Mouse (Mus musculus) forebrain, embryonic 13.5 days (tissue): ENCODE results near the gene Ckap2l. TPM values are rescaled to one million over a fixed set of nuclear protein-coding genes. Genes with fewer than 3 reads are reported as not detected.

ENCODE experiments used
- ATAC-seq: fragments of 200-750 bp; cut with Nextera tagmentation; 2 replicates; pipeline ENCODE4 v1.8.0; 2017
- H3K27ac ChIP-seq: fragments of 300-500 bp; sonication (generic); 2 replicates; pipeline ENCODE4 v1.5.1; 2015; ENCODE audit warnings: inconsistent platforms, mild to moderate bottlenecking, moderate library complexity
- H3K27me3 ChIP-seq: fragments of 300-500 bp; sonication (generic); 2 replicates; pipeline ENCODE4 v1.6.1; 2015; ENCODE audit warnings: mild to moderate bottlenecking, inconsistent platforms
- H3K36me3 ChIP-seq: fragments of 300-500 bp; sonication (generic); 2 replicates; pipeline ENCODE4 v1.6.1; 2015; ENCODE audit warnings: mild to moderate bottlenecking, inconsistent platforms; ENCODE audit not compliant: poor library complexity, severe bottlenecking
- H3K4me1 ChIP-seq: fragments of 300-500 bp; sonication (generic); 2 replicates; pipeline ENCODE4 v1.6.1; 2015; ENCODE audit warnings: inconsistent platforms
- H3K4me2 ChIP-seq: fragments of 300-500 bp; sonication (generic); 2 replicates; pipeline ENCODE4 v1.6.1; 2015; ENCODE audit warnings: inconsistent platforms, mild to moderate bottlenecking, moderate library complexity
- H3K4me3 ChIP-seq: fragments of 300-500 bp; sonication (generic); 2 replicates; pipeline ENCODE4 v1.5.1; 2015; ENCODE audit warnings: mild to moderate bottlenecking, inconsistent platforms
- H3K9ac ChIP-seq: fragments of 300-500 bp; sonication (generic); 2 replicates; pipeline ENCODE4 v1.6.1; 2015; ENCODE audit warnings: mild to moderate bottlenecking, inconsistent platforms
- H3K9me3 ChIP-seq: fragments of 300-500 bp; sonication (generic); replicated peaks from 2 replicates; pipeline ENCODE4 v1.6.1; 2016; ENCODE audit warnings: inconsistent platforms
- WGBS: fragments of 180-500 bp; shearing (Covaris S2); methylation state at CpG from one replicate; pipeline ENCODE4 v1.1.7; 2015; 5-methylcytosine and 5-hydroxymethylcytosine counted together
- polyA plus RNA-seq: library from polyadenylated mRNA; unstranded; fragments of >200 nt; fragmentation: Nextera tagmentation; extraction: Ambion mirVana; gene quantifications from 2 replicates; pipeline ENCODE4 v1.2.1, GENCODE M21; 2015

The Ckap2l gene
- polyA plus RNA-seq, 1 experiment from 2014 or later: 41.6 TPM

- H3K4me3 ChIP-seq: no peak overlapping the region
- no peak overlapping the region for H3K4me2 ChIP-seq
- H3K36me3 ChIP-seq: no peaks in the 10 kb centered on the region
- no peaks in the 10 kb centered on the region for H3K9me3 ChIP-seq
- peak; percentile 89; the same call in 1 of the 2 replicates for ATAC-seq
- peak overlapping the region; percentile 40; the same call in 1 of the 2 replicates for H3K27ac ChIP-seq
- no peaks in the 10 kb centered on the region for H3K27me3 ChIP-seq
- H3K4me1 ChIP-seq: no peaks in the 10 kb centered on the region
- 58% methylated on average over 4 of the region's 4 CpGs for WGBS
- no peak overlapping the region for H3K9ac ChIP-seq
Measured at GRCm38 (mm10) chr2:129232023-129232422, 65.0 kb downstream of the Ckap2l start.

DNA sequence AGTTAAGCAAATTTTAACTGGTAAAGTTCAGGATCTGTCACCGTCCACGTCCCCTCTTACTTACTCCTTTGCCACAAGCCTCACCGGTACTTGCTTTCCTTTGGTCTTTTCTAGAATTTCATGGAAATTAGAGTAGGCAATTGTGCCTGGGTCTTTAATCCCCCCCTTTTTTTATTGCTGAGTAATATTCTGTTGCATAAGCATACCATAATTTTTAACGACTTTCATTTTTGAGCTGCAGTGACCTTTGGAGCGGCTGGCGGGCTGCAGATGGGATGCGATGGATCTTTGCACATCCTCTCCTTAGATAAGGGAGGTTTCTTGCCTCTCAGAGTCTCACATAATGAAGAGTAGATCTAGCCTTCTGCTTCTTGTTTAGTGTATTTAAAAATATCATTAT is 67.7 kb downstream of the Ckap2l start:
- Histone ChIP-seq H3K27me3 (no peaks in the 10 kb centered on the region), H3K4me1 (no peaks in the 10 kb centered on the region), H3K9ac (no peak overlapping the region), H3K36me3 (no peaks in the 10 kb centered on the region), H3K4me2 (no peak overlapping the region), H3K27ac (no peak overlapping the region), H3K4me3 (no peak overlapping the region), H3K9me3 (no peaks in the 10 kb centered on the region)
- WGBS: 96% methylated on average over 7 of the region's 7 CpGs
- ATAC-seq: no peak

DNA sequence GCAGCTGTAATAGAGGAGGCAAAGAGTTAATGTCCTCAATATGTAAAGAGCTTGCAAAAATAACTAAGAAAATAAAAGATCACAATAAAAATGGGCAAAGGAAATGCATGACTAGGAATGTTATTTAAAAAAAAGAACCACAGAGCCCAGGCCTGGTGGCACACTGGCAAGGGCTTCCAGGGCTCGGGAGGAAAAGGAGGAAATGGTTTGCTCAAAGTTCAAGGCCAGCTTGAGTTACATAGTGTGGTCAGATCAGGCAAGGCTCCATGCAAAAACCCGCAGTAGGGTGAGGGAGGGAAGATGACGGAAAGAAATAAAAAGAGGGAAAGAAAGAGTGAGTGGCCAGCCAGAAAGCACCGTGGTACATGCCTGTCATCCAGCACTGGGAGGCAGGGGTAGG is 68.4 kb downstream of the Ckap2l start:
- WGBS: 79% methylated on average over 4 of the region's 4 CpGs
- Histone ChIP-seq H3K36me3 (no peaks in the 10 kb centered on the region), H3K4me3 (no peak overlapping the region), H3K4me1 (no peaks in the 10 kb centered on the region), H3K9ac (no peak overlapping the region), H3K27me3 (no peaks in the 10 kb centered on the region), H3K4me2 (no peak overlapping the region), H3K9me3 (no peaks in the 10 kb centered on the region), H3K27ac (no peak overlapping the region)
- ATAC-seq: no peak

DNA sequence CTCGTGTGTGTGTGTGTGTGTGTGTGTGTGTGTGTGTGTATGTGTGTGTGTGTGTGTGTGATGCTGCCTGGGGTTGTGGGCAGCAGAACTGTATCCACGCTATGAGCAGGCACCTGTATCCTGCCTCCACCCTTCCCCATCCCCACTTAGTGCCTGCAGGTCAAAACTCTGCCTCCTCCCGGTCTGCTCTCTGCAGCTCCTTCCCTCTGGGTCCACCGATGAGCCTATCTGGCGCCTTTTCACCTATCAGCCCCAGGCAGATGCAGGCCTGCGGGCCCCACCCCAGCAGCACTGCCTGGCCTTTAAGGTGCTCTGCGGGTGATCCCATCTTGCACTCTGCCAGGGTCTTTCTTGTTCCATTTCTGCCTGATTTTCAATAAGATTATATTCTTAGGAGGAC is 69.3 kb downstream of the Ckap2l start:
- Histone ChIP-seq H3K4me1 (no peaks in the 10 kb centered on the region), H3K9me3 (no peaks in the 10 kb centered on the region), H3K36me3 (no peaks in the 10 kb centered on the region), H3K4me2 (no peak overlapping the region), H3K27me3 (no peaks in the 10 kb centered on the region), H3K4me3 (no peak overlapping the region), H3K27ac (no peak overlapping the region), H3K9ac (no peak overlapping the region)
- 79% methylated on average over 6 of the region's 7 CpGs for WGBS
- no peak for ATAC-seq

- Histone ChIP-seq H3K4me1 (no peaks in the 10 kb centered on the region), H3K4me3 (no peak overlapping the region), H3K27me3 (no peaks in the 10 kb centered on the region), H3K27ac (no peak overlapping the region), H3K9ac (no peak overlapping the region), H3K9me3 (no peaks in the 10 kb centered on the region), H3K36me3 (no peaks in the 10 kb centered on the region), H3K4me2 (no peak overlapping the region)
- WGBS: 73% methylated on average over 7 of the region's 7 CpGs
- no peak for ATAC-seq
Measured at GRCm38 (mm10) chr2:129227011-129227529, 69.9 kb downstream of the Ckap2l start.

GRCm38 (mm10) chr2:129226296-129226851 is 70.6 kb downstream of the Ckap2l start:
- WGBS: 60% methylated on average over 11 of the region's 11 CpGs
- H3K27ac ChIP-seq: no peak overlapping the region
- no peaks in the 10 kb centered on the region for H3K9me3 ChIP-seq
- no peak overlapping the region for H3K4me3 ChIP-seq
- no peak overlapping the region for H3K4me2 ChIP-seq
- no peaks in the 10 kb centered on the region for H3K4me1 ChIP-seq
- no peak overlapping the region for H3K9ac ChIP-seq
- no peak for ATAC-seq
- H3K27me3 ChIP-seq: no peaks in the 10 kb centered on the region
- H3K36me3 ChIP-seq: no peaks in the 10 kb centered on the region

- Histone ChIP-seq H3K27ac (no peak overlapping the region), H3K4me3 (no peak overlapping the region), H3K4me2 (no peak overlapping the region), H3K9me3 (no peaks in the 10 kb centered on the region), H3K4me1 (no peaks in the 10 kb centered on the region), H3K27me3 (no peaks in the 10 kb centered on the region), H3K9ac (no peak overlapping the region), H3K36me3 (no peaks in the 10 kb centered on the region)
- no peak for ATAC-seq
- 85% methylated on average over 17 of the region's 17 CpGs for WGBS
Measured at GRCm38 (mm10) chr2:129225251-129225819, 71.7 kb downstream of the Ckap2l start.

DNA sequence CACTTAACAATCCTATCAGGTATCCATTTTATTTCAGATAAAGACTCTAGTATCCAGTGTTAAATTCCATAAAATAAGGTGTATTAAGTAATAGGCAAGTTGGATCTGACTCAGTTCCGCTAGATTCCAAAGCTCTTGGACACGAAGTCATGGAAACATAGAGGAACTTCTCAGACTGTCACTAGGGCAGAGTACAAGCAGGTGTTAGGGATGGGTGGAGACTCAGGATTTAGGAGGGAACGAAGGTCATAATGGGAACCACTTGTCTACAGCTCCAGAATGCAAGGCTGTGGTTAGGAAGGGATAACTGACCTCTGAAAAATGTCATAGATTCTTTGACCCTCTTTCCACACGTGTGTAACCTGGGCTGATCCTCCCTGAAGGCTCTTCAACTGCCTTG is 72.8 kb downstream of the Ckap2l start:
- H3K4me1 ChIP-seq: no peaks in the 10 kb centered on the region
- H3K27me3 ChIP-seq: no peaks in the 10 kb centered on the region
- H3K4me3 ChIP-seq: no peak overlapping the region
- no peak overlapping the region for H3K4me2 ChIP-seq
- WGBS: 82% methylated on average over 4 of the region's 4 CpGs
- no peaks in the 10 kb centered on the region for H3K9me3 ChIP-seq
- H3K27ac ChIP-seq: no peak overlapping the region
- ATAC-seq: no peak
- no peak overlapping the region for H3K9ac ChIP-seq
- H3K36me3 ChIP-seq: no peaks in the 10 kb centered on the region

- H3K27me3 ChIP-seq: no peaks in the 10 kb centered on the region
- H3K36me3 ChIP-seq: no peaks in the 10 kb centered on the region
- no peak overlapping the region for H3K4me2 ChIP-seq
- H3K4me1 ChIP-seq: no peaks in the 10 kb centered on the region; the same call in 1 of the 2 replicates
- H3K9ac ChIP-seq: no peak overlapping the region
- WGBS: 71% methylated on average over 9 of the region's 9 CpGs
- no peak overlapping the region for H3K27ac ChIP-seq
- no peaks in the 10 kb centered on the region for H3K9me3 ChIP-seq
- no peak for ATAC-seq
- H3K4me3 ChIP-seq: no peak overlapping the region
Measured at GRCm38 (mm10) chr2:129221097-129221632, 75.8 kb downstream of the Ckap2l start.

GRCm38 (mm10) chr2:129218537-129219105 is 78.4 kb downstream of the Ckap2l start:
- Histone ChIP-seq H3K27me3 (no peaks in the 10 kb centered on the region), H3K4me2 (no peak overlapping the region), H3K4me1 (no peaks in the 10 kb centered on the region; the same call in 1 of the 2 replicates), H3K9ac (no peak overlapping the region), H3K4me3 (no peak overlapping the region), H3K36me3 (no peaks in the 10 kb centered on the region), H3K27ac (no peak overlapping the region), H3K9me3 (no peaks in the 10 kb centered on the region)
- no peak for ATAC-seq
- 67% methylated on average over 4 of the region's 4 CpGs for WGBS
